Mouse (Mus musculus) heart, embryonic 10.5 days (tissue): ENCODE data around the gene Tax1bp1. TPM values are rescaled to one million over a fixed set of nuclear protein-coding genes. Genes with fewer than 3 reads are reported as not detected.
"Not testable (repeated sequence)": the region's sequence is repeated elsewhere in the genome, so short reads cannot be mapped to it uniquely, and the experiment has no call there.

Experiments used
- DNase-seq: peaks from one replicate; pipeline ENCODE4 v3.0.0-alpha.2; 2017; ENCODE audit warnings: low spot score
- H3K27ac ChIP-seq: fragments of 300-500 bp; sonication (generic); 2 replicates; pipeline ENCODE4 v1.5.1; 2016; ENCODE audit warnings: mild to moderate bottlenecking
- H3K27me3 ChIP-seq: fragments of 300-500 bp; sonication (generic); 2 replicates; pipeline ENCODE4 v1.6.1; 2016; ENCODE audit warnings: mild to moderate bottlenecking; ENCODE audit not compliant: poor library complexity, insufficient read depth, severe bottlenecking
- H3K36me3 ChIP-seq: fragments of 300-500 bp; sonication (generic); 2 replicates; pipeline ENCODE4 v1.6.1; 2016; ENCODE audit warnings: mild to moderate bottlenecking, moderate library complexity
- H3K4me1 ChIP-seq: fragments of 300-500 bp; sonication (generic); 2 replicates; pipeline ENCODE4 v1.6.1; 2016; ENCODE audit warnings: mild to moderate bottlenecking
- H3K4me3 ChIP-seq: fragments of 300-500 bp; sonication (generic); 2 replicates; pipeline ENCODE4 v1.5.1; 2016; ENCODE audit warnings: mild to moderate bottlenecking, moderate library complexity
- H3K9me3 ChIP-seq: fragments of 300-500 bp; sonication (generic); 2 replicates; pipeline ENCODE4 v1.6.1; 2016; ENCODE audit warnings: mild to moderate bottlenecking, moderate library complexity
- WGBS: fragments of 180-500 bp; shearing (Covaris S2); methylation state at CpG from one replicate; pipeline ENCODE4 v1.1.7; 2016; 5-methylcytosine and 5-hydroxymethylcytosine counted together
- polyA plus RNA-seq: library from polyadenylated mRNA; unstranded; fragments of >200 nt; fragmentation: Nextera tagmentation; extraction: Ambion mirVana; gene quantifications from 2 replicates; pipeline ENCODE4 v1.2.1, GENCODE M21; 2016

The Tax1bp1 gene
- 97.1 and 97.5 TPM in 2 replicates for polyA plus RNA-seq

DNA sequence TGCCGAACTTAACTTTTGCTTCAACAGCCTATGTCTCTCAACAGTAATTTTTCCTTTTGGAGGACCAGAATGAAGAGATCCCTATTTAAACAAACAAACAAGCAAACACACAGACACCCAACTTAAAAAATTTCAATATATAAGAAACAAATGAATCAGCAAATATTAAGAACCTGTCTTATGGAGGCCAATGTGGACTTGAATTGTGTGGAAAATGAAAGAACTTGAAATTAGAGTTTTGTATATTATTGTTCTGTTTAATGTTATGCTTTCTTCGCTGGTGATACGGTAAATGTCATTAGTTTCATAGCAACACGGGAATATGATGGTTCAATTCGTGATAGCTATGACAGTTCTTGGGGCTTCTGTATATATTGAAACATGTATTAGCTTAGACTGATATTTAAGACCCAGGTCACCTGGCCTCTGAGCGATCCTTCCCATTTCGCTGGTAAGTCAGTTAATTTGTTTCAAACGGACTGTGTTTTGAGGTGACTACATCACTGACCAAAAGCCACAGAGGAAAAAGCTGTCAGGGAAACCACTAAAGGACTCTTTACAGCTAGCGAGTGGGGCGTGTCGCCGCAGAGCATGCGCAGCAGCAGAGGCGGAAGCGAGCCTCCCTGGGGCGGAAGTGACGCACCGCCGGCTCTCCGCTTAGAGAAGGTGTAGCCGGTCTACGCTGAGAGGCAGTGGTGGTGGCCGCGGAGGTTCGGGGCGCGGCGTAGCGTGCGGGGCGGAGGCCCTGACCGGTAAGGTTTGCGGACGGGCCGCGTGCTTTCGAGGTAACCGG lies at the start of gene Tax1bp1:
Gene Tax1bp1, plus strand, starts transcription at position 626 of the 793 bp plus-strand sequence.
- 3% methylated on average over 38 of the region's 38 CpGs for WGBS
- H3K4me1 ChIP-seq: peaks cover 5% of the 10 kb centered on the region; the same call in 1 of the 2 replicates

DNA sequence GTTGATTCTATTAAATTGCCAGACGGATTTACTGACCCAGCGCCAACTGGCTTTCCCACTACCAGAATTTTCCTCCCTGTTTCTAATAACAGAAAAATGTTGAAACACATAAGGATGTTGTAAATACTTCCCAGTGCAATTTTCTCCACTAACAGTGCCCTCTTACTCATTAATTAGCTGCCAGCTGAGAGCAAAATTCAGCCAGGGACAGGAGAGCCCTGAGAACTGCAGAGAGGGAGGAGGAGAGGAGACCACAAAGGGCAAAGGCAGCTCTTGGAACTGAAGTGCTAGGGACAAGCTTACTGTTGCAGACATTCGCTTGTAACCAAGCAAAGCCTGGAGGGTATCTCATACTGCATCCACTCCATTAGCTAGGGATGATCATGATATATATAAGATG lies 45.9 kb upstream of the Tax1bp1 start:
- 81% methylated on average over 3 of the region's 3 CpGs for WGBS
- Histone ChIP-seq H3K4me3 (no peak overlapping the region), H3K9me3 (no peaks in the 10 kb centered on the region), H3K36me3 (no peaks in the 10 kb centered on the region), H3K4me1 (no peaks in the 10 kb centered on the region), H3K27ac (no peak overlapping the region), H3K27me3 (no peaks in the 10 kb centered on the region)
- no peak for DNase-seq

More for the DNA sequence above, at the start of gene Tax1bp1:
- H3K27me3 ChIP-seq: no peaks in the 10 kb centered on the region
- peak within 1 kb of the TSS; percentile 93 for H3K27ac ChIP-seq
- no peaks in the 10 kb centered on the region for H3K36me3 ChIP-seq
- DNase-seq: peak; percentile 96
- H3K9me3 ChIP-seq: no peaks in the 10 kb centered on the region
- H3K4me3 ChIP-seq: peak within 1 kb of the TSS; percentile 97

DNA sequence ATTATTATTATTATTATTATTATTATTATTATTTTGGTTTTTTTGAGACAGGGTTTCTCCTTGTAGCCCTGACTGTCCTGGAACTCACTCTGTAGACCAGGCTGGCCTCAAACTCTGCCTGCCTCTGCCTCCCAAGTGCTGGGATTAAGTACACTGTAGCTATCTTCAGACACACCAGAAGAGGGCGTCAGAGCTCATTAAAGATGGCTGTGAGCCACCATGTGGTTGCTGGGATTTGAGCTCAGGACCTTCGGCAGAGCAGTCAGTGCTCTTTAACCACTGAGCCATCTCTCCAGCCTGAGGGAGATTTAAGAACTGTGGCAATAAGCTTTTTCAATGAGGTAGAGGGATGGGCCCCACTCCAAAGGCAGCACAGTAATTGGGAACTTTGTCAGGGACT lies 43.7 kb upstream of the Tax1bp1 start:
- H3K4me1 ChIP-seq, H3K4me3 ChIP-seq, H3K27ac ChIP-seq, H3K36me3 ChIP-seq, H3K9me3 ChIP-seq, DNase-seq, H3K27me3 ChIP-seq: not testable (repeated sequence)
- WGBS: 46% methylated on average over 2 of the region's 2 CpGs

- Histone ChIP-seq H3K4me3 (no peak overlapping the region), H3K27me3 (no peaks in the 10 kb centered on the region), H3K27ac (no peak overlapping the region), H3K9me3 (no peaks in the 10 kb centered on the region), H3K4me1 (no peaks in the 10 kb centered on the region), H3K36me3 (no peaks in the 10 kb centered on the region)
- no peak for DNase-seq
- WGBS: 79% methylated on average over 8 of the region's 8 CpGs
Observed at GRCm38 (mm10) chr6:52671791-52672190, 41.7 kb upstream of the Tax1bp1 start.

GRCm38 (mm10) chr6:52672539-52672938 lies 41.0 kb upstream of the Tax1bp1 start:
- no peak overlapping the region for H3K4me3 ChIP-seq
- no peaks in the 10 kb centered on the region for H3K36me3 ChIP-seq
- H3K27ac ChIP-seq: no peak overlapping the region
- DNase-seq: no peak
- no peaks in the 10 kb centered on the region for H3K27me3 ChIP-seq
- H3K4me1 ChIP-seq: no peaks in the 10 kb centered on the region
- 69% methylated on average over 2 of the region's 2 CpGs for WGBS
- no peaks in the 10 kb centered on the region for H3K9me3 ChIP-seq

GRCm38 (mm10) chr6:52673706-52674105 lies 39.8 kb upstream of the Tax1bp1 start:
- Histone ChIP-seq H3K4me1 (no peaks in the 10 kb centered on the region), H3K36me3 (no peaks in the 10 kb centered on the region), H3K4me3 (no peak overlapping the region), H3K9me3 (no peaks in the 10 kb centered on the region), H3K27me3 (no peaks in the 10 kb centered on the region), H3K27ac (no peak overlapping the region)
- no peak for DNase-seq
- WGBS: 83% methylated on average over 7 of the region's 7 CpGs

GRCm38 (mm10) chr6:52674541-52674940 lies 39.0 kb upstream of the Tax1bp1 start:
- no peak overlapping the region for H3K4me3 ChIP-seq
- H3K36me3 ChIP-seq: no peaks in the 10 kb centered on the region
- DNase-seq: no peak
- no peaks in the 10 kb centered on the region for H3K27me3 ChIP-seq
- H3K4me1 ChIP-seq: no peaks in the 10 kb centered on the region
- WGBS: 77% methylated on average over 12 of the region's 12 CpGs
- no peak overlapping the region for H3K27ac ChIP-seq
- H3K9me3 ChIP-seq: no peaks in the 10 kb centered on the region

GRCm38 (mm10) chr6:52675222-52675921 lies 38.2 kb upstream of the Tax1bp1 start:
- no peak overlapping the region for H3K4me3 ChIP-seq
- H3K27me3 ChIP-seq: no peaks in the 10 kb centered on the region
- WGBS: 74% methylated on average over 4 of the region's 4 CpGs
- DNase-seq: no peak
- no peaks in the 10 kb centered on the region for H3K36me3 ChIP-seq
- no peak overlapping the region for H3K27ac ChIP-seq
- H3K9me3 ChIP-seq: no peaks in the 10 kb centered on the region
- no peaks in the 10 kb centered on the region for H3K4me1 ChIP-seq

DNA sequence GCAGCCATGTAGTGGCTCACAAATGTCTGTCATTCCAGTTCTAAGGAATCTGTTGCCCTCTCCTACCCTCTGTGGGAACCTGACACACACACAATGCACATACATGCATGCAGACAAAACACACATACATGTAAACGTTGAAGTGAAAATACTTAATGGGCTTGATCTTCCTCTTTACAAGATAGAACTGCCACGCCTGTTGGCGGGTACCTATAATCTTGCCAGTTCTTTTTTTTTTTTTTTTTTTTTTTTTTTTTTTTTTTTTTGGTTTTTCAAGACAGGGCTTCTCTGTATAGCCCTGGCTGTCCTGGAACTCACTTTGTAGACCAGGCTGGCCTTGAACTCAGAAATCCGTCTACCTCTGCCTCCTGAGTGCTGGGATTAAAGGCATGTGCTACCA lies 36.0 kb upstream of the Tax1bp1 start:
- WGBS: 80% methylated on average over 4 of the region's 4 CpGs
- H3K4me3 ChIP-seq, H3K27me3 ChIP-seq, H3K27ac ChIP-seq, DNase-seq, H3K9me3 ChIP-seq, H3K4me1 ChIP-seq, H3K36me3 ChIP-seq: not testable (repeated sequence)

DNA sequence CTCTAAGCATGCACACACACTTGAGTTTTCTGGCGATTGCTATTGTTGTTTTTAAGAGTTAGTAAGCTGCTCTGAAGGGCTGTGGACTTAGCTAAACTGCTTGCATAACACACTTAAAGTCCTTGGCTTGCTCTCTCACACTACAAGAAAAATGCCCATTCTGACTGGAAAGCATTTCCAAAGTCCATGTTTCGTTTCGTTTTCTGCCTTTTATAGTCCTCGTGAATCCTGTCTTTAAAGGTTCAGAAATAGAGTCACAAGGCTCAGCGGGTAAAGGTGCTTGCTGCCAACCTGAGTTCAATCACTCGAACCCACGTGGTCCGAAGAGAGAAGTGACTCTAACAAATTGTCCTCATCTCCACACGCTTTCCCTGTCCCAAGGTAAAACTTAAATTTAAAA lies 34.0 kb upstream of the Tax1bp1 start:
- no peaks in the 10 kb centered on the region for H3K27me3 ChIP-seq
- WGBS: 79% methylated on average over 9 of the region's 9 CpGs
- DNase-seq: no peak
- no peaks in the 10 kb centered on the region for H3K9me3 ChIP-seq
- no peaks in the 10 kb centered on the region for H3K36me3 ChIP-seq
- H3K27ac ChIP-seq: no peak overlapping the region
- H3K4me1 ChIP-seq: no peaks in the 10 kb centered on the region
- H3K4me3 ChIP-seq: no peak overlapping the region

- WGBS: 61% methylated on average over 8 of the region's 8 CpGs
- Histone ChIP-seq H3K4me1 (no peaks in the 10 kb centered on the region), H3K27ac (no peak overlapping the region), H3K4me3 (no peak overlapping the region), H3K9me3 (no peaks in the 10 kb centered on the region), H3K36me3 (no peaks in the 10 kb centered on the region), H3K27me3 (no peaks in the 10 kb centered on the region)
- peak; percentile 52 for DNase-seq
Observed at GRCm38 (mm10) chr6:52680458-52681032, 33.0 kb upstream of the Tax1bp1 start.

DNA sequence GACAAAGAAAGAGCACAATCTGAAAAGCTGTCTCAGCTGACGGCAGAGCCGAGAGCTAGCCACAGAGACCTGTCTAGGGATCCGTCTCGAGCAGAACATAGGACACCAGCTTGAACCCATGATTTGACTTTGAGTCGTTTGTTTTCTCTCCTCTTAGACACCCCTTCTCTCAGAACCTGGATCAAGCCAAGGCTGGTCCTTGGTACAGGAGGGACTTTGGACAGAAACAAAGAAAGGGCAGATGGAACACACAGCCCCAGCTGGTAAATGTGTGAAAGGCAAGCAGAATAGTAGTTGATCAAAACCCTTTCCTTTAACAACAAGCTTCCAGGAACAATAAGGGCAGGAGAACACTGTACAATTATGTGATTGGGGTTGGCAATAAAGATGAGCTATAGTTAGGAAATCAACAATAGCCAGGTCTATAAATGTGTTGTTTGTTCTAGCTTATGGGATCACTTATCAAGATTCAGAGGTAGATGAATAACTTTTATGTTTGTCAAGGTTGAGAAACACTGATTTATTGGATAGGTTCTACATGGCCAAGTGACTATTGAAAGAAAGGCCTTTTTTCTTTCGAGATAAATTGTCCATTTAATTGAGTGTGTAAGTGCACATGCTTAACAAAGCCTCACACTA lies 31.6 kb upstream of the Tax1bp1 start:
- H3K36me3 ChIP-seq: no peaks in the 10 kb centered on the region
- no peaks in the 10 kb centered on the region for H3K4me1 ChIP-seq
- WGBS: 68% methylated on average over 6 of the region's 6 CpGs
- no peak overlapping the region for H3K4me3 ChIP-seq
- H3K9me3 ChIP-seq: no peaks in the 10 kb centered on the region
- DNase-seq: peak; percentile 42
- H3K27ac ChIP-seq: no peak overlapping the region
- no peaks in the 10 kb centered on the region for H3K27me3 ChIP-seq

DNA sequence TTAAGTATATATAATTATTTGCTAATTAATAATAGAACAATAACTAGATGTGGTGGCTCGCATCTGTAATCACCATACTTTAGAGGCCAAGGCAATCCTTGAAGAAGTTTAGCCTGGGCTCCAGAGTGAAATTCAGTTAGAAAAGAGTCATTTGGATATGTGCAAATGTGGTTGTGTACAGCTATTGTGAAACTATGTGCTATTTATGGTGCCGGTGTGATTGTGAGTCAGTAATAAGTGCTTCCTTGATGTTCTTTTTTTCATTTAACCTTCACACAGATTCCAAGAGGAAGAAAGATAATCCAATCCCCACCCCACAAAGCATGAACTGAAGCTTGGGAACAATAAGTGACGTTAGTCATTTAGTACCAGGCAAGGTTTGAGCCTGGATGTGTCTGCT lies 30.9 kb upstream of the Tax1bp1 start:
- DNase-seq: peak; percentile 1
- H3K36me3 ChIP-seq: no peaks in the 10 kb centered on the region
- no peak overlapping the region for H3K4me3 ChIP-seq
- H3K9me3 ChIP-seq: no peaks in the 10 kb centered on the region
- no peak overlapping the region for H3K27ac ChIP-seq
- no peaks in the 10 kb centered on the region for H3K27me3 ChIP-seq
- no peaks in the 10 kb centered on the region for H3K4me1 ChIP-seq
- 80% methylated on average over 3 of the region's 3 CpGs for WGBS
